Mouse (Mus musculus) heart, embryonic 11.5 days (tissue): ENCODE data around the gene Gbp2b. TPM values are rescaled to one million over a fixed set of nuclear protein-coding genes. Genes with fewer than 3 reads are reported as not detected.

Experiments
- ATAC-seq: fragments of 200-750 bp; cut with Nextera tagmentation; replicated peaks from 2 replicates; pipeline ENCODE4 v1.8.0; 2017; ENCODE audit warnings: moderate library complexity; ENCODE audit not compliant: insufficient number of reproducible peaks, low FRiP score, low TSS enrichment
- H3K27ac ChIP-seq: fragments of 300-500 bp; sonication (generic); 2 replicates; pipeline ENCODE4 v1.5.1; 2014; ENCODE audit warnings: mild to moderate bottlenecking, low read depth, low read length
- H3K27me3 ChIP-seq: fragments of 300-500 bp; sonication (generic); 2 replicates; pipeline ENCODE4 v1.6.1; 2014; ENCODE audit warnings: mild to moderate bottlenecking, low read length, mixed read lengths; ENCODE audit not compliant: control insufficient read depth, insufficient read depth
- H3K36me3 ChIP-seq: fragments of 300-500 bp; sonication (generic); 2 replicates; pipeline ENCODE4 v1.6.1; 2014; ENCODE audit warnings: mild to moderate bottlenecking, low read length, moderate library complexity, mixed read lengths; ENCODE audit not compliant: control insufficient read depth, insufficient read depth
- H3K4me1 ChIP-seq: fragments of 300-500 bp; sonication (generic); 2 replicates; pipeline ENCODE4 v1.6.1; 2014; ENCODE audit warnings: low read length; ENCODE audit not compliant: control insufficient read depth, insufficient read depth
- H3K4me2 ChIP-seq: fragments of 300-500 bp; sonication (generic); 2 replicates; pipeline ENCODE4 v1.6.1; 2014; ENCODE audit warnings: mild to moderate bottlenecking, moderate library complexity
- H3K4me3 ChIP-seq: fragments of 300-500 bp; sonication (generic); 2 replicates; pipeline ENCODE4 v1.5.1; 2014; ENCODE audit warnings: low read depth, low read length
- H3K9ac ChIP-seq: fragments of 300-500 bp; sonication (generic); 2 replicates; pipeline ENCODE4 v1.6.1; 2014; ENCODE audit warnings: mild to moderate bottlenecking, low read depth, low read length, moderate library complexity
- H3K9me3 ChIP-seq: fragments of 300-500 bp; sonication (generic); replicated peaks from 2 replicates; pipeline ENCODE4 v1.6.1; 2016; ENCODE audit warnings: low read length; ENCODE audit not compliant: control insufficient read depth
- WGBS: fragments of 180-500 bp; shearing (Covaris S2); extraction: QIAGEN DNeasy Blood & Tissue Kit; methylation state at CpG from one replicate; pipeline ENCODE4 v1.1.7; 2014; ENCODE audit not compliant: insufficient replicate concordance; 5-methylcytosine and 5-hydroxymethylcytosine counted together
- polyA plus RNA-seq: library from polyadenylated mRNA; unstranded; fragments of >200 nt; fragmentation: Nextera tagmentation; extraction: Ambion mirVana; gene quantifications from 2 replicates; pipeline ENCODE4 v1.2.1, GENCODE M21; 2014

The Gbp2b gene
- not detected in 2 replicates for polyA plus RNA-seq

- H3K4me2 ChIP-seq: no peak within 1 kb of the TSS
- H3K4me3 ChIP-seq: no peak within 1 kb of the TSS
- no peaks in the 10 kb centered on the region for H3K27me3 ChIP-seq
- no peaks in the 10 kb centered on the region for H3K9me3 ChIP-seq
- H3K9ac ChIP-seq: no peak within 1 kb of the TSS
- ATAC-seq: no peak
- no peaks in the 10 kb centered on the region for H3K36me3 ChIP-seq
- H3K4me1 ChIP-seq: no peaks in the 10 kb centered on the region
- H3K27ac ChIP-seq: no peak within 1 kb of the TSS
- WGBS: 71% methylated on average over 1 of the region's 1 CpGs
Observed at GRCm38 (mm10) chr3:142594547-142594946, at the start of gene Gbp2b. Gbp2b (plus strand) TSS chr3:142594847.

- Histone ChIP-seq H3K27ac (no peak overlapping the region), H3K4me1 (no peaks in the 10 kb centered on the region), H3K27me3 (no peaks in the 10 kb centered on the region), H3K4me2 (no peak overlapping the region), H3K36me3 (no peaks in the 10 kb centered on the region), H3K4me3 (no peak overlapping the region), H3K9ac (no peak overlapping the region), H3K9me3 (no peaks in the 10 kb centered on the region)
- no peak for ATAC-seq
- WGBS: 75% methylated on average over 3 of the region's 3 CpGs
Observed at GRCm38 (mm10) chr3:142546690-142547089, 48.0 kb upstream of the Gbp2b start.

- H3K4me1 ChIP-seq: no peaks in the 10 kb centered on the region
- H3K27ac ChIP-seq: no peak overlapping the region
- ATAC-seq: no peak
- no peak overlapping the region for H3K9ac ChIP-seq
- no peaks in the 10 kb centered on the region for H3K27me3 ChIP-seq
- H3K9me3 ChIP-seq: no peaks in the 10 kb centered on the region
- H3K4me2 ChIP-seq: no peak overlapping the region
- no peak overlapping the region for H3K4me3 ChIP-seq
- no peaks in the 10 kb centered on the region for H3K36me3 ChIP-seq
- 81% methylated on average over 3 of the region's 3 CpGs for WGBS
Observed at GRCm38 (mm10) chr3:142550052-142550676, 44.5 kb upstream of the Gbp2b start.

DNA sequence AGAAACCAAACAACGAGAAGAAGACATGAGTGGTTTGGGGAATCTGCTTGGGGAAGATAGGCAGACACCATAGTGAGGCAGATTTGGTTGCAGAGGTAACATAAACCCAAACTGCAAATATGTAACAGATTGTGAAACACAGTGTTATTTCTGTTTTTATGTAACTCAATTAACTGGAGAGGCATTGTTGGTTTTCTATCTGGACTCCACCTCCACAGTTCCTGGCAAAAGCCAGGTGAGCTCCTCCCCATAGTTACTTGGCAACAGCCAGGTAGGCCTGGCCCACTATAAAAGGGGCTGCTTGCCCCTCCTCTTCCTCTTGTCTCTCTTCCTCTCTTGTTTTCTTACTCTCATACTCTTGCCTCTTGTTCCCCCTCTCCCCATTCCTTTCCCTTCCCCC, 40.0 kb upstream of the Gbp2b start:
- ATAC-seq: no peak
- H3K4me3 ChIP-seq: no peak overlapping the region
- WGBS: 66% methylated on average over 1 of the region's 1 CpGs
- H3K4me2 ChIP-seq: no peak overlapping the region
- H3K27ac ChIP-seq: no peak overlapping the region
- H3K4me1 ChIP-seq: no peaks in the 10 kb centered on the region
- H3K9ac ChIP-seq: no peak overlapping the region
- H3K27me3 ChIP-seq: no peaks in the 10 kb centered on the region
- H3K36me3 ChIP-seq: no peaks in the 10 kb centered on the region
- H3K9me3 ChIP-seq: no peaks in the 10 kb centered on the region

DNA sequence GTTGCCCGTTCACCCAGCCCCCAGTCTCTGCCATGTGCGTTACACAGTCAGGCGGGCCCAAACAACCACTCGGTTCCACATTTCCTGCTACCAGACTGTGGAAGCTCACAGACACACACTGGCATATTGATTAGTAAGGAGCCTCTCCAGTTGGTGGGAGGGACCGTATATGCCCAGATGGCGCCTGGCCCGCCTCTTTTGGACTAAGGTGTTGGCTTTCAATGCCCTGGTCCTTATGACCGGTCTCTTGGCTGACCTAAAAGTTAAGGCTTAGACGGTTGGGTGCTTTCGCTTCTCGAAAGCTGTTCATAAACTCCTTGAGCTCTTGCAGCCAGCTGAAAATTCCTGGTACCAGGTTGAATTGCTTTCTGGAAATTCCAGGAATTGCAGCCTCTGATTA, 39.0 kb upstream of the Gbp2b start:
- Histone ChIP-seq H3K4me1 (no peaks in the 10 kb centered on the region), H3K9ac (no peak overlapping the region), H3K4me2 (no peak overlapping the region), H3K36me3 (no peaks in the 10 kb centered on the region), H3K4me3 (no peak overlapping the region), H3K9me3 (no peaks in the 10 kb centered on the region), H3K27ac (no peak overlapping the region), H3K27me3 (no peaks in the 10 kb centered on the region)
- ATAC-seq: no peak
- WGBS: 83% methylated on average over 11 of the region's 11 CpGs

DNA sequence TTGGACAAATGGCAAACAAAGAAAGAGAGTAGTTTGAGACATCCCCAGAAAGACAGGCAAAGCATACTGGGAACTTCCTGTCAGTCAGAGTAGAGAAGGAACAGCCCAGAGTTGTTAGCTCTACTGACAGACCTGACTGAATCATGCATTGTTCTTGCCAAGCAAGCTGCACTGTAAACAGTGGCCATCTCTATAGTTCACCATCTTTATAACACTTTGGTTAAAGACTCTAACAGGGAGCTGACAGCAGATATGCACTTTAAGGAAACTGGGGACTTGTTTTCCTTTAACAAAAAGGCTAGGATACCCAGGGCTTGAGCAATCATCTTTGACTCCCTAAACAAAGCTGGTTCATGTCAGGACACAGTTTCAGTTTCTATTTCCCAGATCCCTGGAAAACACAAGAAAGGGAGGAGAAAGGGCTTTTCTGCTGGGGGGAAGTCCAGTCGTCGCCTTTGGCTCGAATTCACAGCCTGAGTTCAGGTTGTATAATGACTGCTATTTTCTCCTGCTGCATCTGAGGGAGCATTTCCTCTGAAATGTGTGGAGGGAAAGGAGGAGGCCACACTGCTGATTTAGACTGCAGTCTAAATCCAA, 34.9 kb upstream of the Gbp2b start, which contains the start of gene Gbp3:
Gene Gbp3, plus strand, starts transcription at position 395 of the 597 bp plus-strand sequence.
- Histone ChIP-seq H3K27me3 (no peaks in the 10 kb centered on the region), H3K9ac (peak within 1 kb of the TSS; percentile 44; the same call in 1 of the 2 replicates), H3K4me3 (peak within 1 kb of the TSS; percentile 29), H3K9me3 (no peaks in the 10 kb centered on the region), H3K36me3 (no peaks in the 10 kb centered on the region), H3K4me1 (no peaks in the 10 kb centered on the region), H3K27ac (no peak within 1 kb of the TSS), H3K4me2 (peak within 1 kb of the TSS; percentile 52)
- WGBS: 27% methylated on average over 3 of the region's 3 CpGs
- ATAC-seq: no peak

GRCm38 (mm10) chr3:142560296-142560948, 34.2 kb upstream of the Gbp2b start:
- 11% methylated on average over 12 of the region's 12 CpGs for WGBS
- no peaks in the 10 kb centered on the region for H3K36me3 ChIP-seq
- H3K4me1 ChIP-seq: no peaks in the 10 kb centered on the region
- H3K27me3 ChIP-seq: no peaks in the 10 kb centered on the region
- H3K4me3 ChIP-seq: peak overlapping the region; percentile 29
- no peak overlapping the region for H3K27ac ChIP-seq
- no peaks in the 10 kb centered on the region for H3K9me3 ChIP-seq
- peak overlapping the region; percentile 44; the same call in 1 of the 2 replicates for H3K9ac ChIP-seq
- peak overlapping the region; percentile 52 for H3K4me2 ChIP-seq
- ATAC-seq: no peak; the same call in 1 of the 2 replicates

- Histone ChIP-seq H3K9ac (no peak overlapping the region), H3K36me3 (no peaks in the 10 kb centered on the region), H3K27me3 (no peaks in the 10 kb centered on the region), H3K4me3 (no peak overlapping the region), H3K4me2 (no peak overlapping the region), H3K4me1 (no peaks in the 10 kb centered on the region), H3K9me3 (no peaks in the 10 kb centered on the region), H3K27ac (no peak overlapping the region)
- WGBS: 78% methylated on average over 14 of the region's 14 CpGs
- no peak for ATAC-seq
Observed at GRCm38 (mm10) chr3:142561045-142561646, 33.5 kb upstream of the Gbp2b start.
